Mouse (Mus musculus) testis, adult 2 months (tissue): Measurements from ENCODE around the gene Ints3.

ENCODE experiments used
- CTCF ChIP-seq: fragments of 200-500 bp; IDR thresholded peaks from 2 replicates; pipeline ENCODE4 v1.5.1; 2012; ENCODE audit warnings: low read depth, mild to moderate bottlenecking, inconsistent platforms, low read length, moderate library complexity; ENCODE audit not compliant: control insufficient read depth, insufficient read depth, insufficient replicate concordance
- POLR2A ChIP-seq: fragments of 200-500 bp; IDR thresholded peaks from 2 replicates; pipeline ENCODE4 v1.6.1; 2012; ENCODE audit warnings: low read depth, mild to moderate bottlenecking, inconsistent platforms, low read length, moderate library complexity; ENCODE audit not compliant: control insufficient read depth

DNA sequence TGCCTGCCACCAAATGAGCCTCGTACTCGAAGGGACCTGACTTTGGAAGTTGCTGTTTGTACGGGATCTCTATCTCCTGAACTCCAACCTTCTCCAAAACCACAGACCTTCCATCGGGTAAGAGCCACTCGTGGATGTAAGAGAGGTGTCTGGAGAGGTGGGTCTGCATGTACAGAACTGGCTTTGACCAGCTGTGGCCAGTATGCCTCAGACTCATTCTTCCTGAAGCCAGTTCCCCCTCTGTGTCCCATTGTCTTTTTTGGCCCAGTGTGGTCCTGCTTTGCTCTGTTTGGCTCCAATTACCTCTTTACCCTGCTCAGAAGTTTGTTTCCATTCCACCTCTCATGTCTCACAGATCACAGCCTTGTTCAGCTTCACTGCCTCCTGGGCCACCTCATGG is 54.9 kb downstream of the Ints3 start:
- TF ChIP-seq CTCF = no peak
- TF ChIP-seq POLR2A = no peak
